Mouse (Mus musculus) kidney, embryonic 16.5 days (tissue): Measurements from ENCODE around the gene Parva. TPM values are rescaled to one million over a fixed set of nuclear protein-coding genes. Genes with fewer than 3 reads are reported as not detected.

Source experiments
- ATAC-seq: fragments of 200-750 bp; cut with Nextera tagmentation; 2 replicates; pipeline ENCODE4 v1.8.0; 2017; ENCODE audit warnings: moderate TSS enrichment; ENCODE audit not compliant: low FRiP score, low TSS enrichment
- H3K27ac ChIP-seq: fragments of 300-500 bp; sonication (generic); 2 replicates; pipeline ENCODE4 v1.5.1; 2014; ENCODE audit warnings: low read length
- H3K27me3 ChIP-seq: fragments of 300-500 bp; sonication (generic); 2 replicates; pipeline ENCODE4 v1.6.1; 2014; ENCODE audit warnings: low read length, control low read depth, mixed read lengths; ENCODE audit not compliant: insufficient read depth
- H3K36me3 ChIP-seq: fragments of 300-500 bp; sonication (generic); 2 replicates; pipeline ENCODE4 v1.6.1; 2014; ENCODE audit warnings: low read length, control low read depth, mixed read lengths; ENCODE audit not compliant: insufficient read depth
- H3K4me1 ChIP-seq: fragments of 300-500 bp; sonication (generic); 2 replicates; pipeline ENCODE4 v1.6.1; 2014; ENCODE audit warnings: low read length, control low read depth, mixed read lengths; ENCODE audit not compliant: insufficient read depth
- H3K4me2 ChIP-seq: fragments of 300-500 bp; sonication (generic); replicated peaks from 2 replicates; pipeline ENCODE4 v1.6.1; 2014; ENCODE audit warnings: low read depth, low read length
- H3K4me3 ChIP-seq: fragments of 300-500 bp; sonication (generic); 2 replicates; pipeline ENCODE4 v1.5.1; 2014; ENCODE audit warnings: mild to moderate bottlenecking, low read length
- H3K9ac ChIP-seq: fragments of 300-500 bp; sonication (generic); replicated peaks from 2 replicates; pipeline ENCODE4 v1.6.1; 2014; ENCODE audit warnings: low read length
- H3K9me3 ChIP-seq: fragments of 300-500 bp; sonication (generic); 2 replicates; pipeline ENCODE4 v1.6.1; 2016; ENCODE audit warnings: low read length, control low read depth
- WGBS: fragments of 180-500 bp; shearing (Covaris S2); extraction: QIAGEN DNeasy Blood & Tissue Kit; methylation state at CpG from one replicate; pipeline ENCODE4 v1.1.7; 2014; 5-methylcytosine and 5-hydroxymethylcytosine counted together
- polyA plus RNA-seq: library from polyadenylated mRNA; unstranded; fragments of >200 nt; fragmentation: Nextera tagmentation; extraction: Ambion mirVana; gene quantifications from 2 replicates; pipeline ENCODE4 v1.2.1, GENCODE M21; 2015

Parva gene
- polyA plus RNA-seq, 1 experiment from 2014 or later: 120 TPM

GRCm38 (mm10) chr7:112465920-112466319, 38.6 kb downstream of the Parva start:
- Histone ChIP-seq H3K9ac (no peak overlapping the region), H3K4me2 (no peak overlapping the region), H3K27ac (peak overlapping the region; percentile 94; the same call in 1 of the 2 replicates), H3K4me1 (peaks cover 59% of the 10 kb centered on the region), H3K4me3 (no peak overlapping the region), H3K36me3 (no peaks in the 10 kb centered on the region), H3K27me3 (no peaks in the 10 kb centered on the region), H3K9me3 (no peaks in the 10 kb centered on the region)
- WGBS: 66% methylated on average over 3 of the region's 3 CpGs
- ATAC-seq: no peak

GRCm38 (mm10) chr7:112466786-112467185, 39.5 kb downstream of the Parva start:
- no peak overlapping the region for H3K4me2 ChIP-seq
- H3K9ac ChIP-seq: no peak overlapping the region; the same call in 1 of the 2 replicates
- 64% methylated on average over 3 of the region's 3 CpGs for WGBS
- peak overlapping the region; percentile 94 for H3K27ac ChIP-seq
- no peaks in the 10 kb centered on the region for H3K27me3 ChIP-seq
- ATAC-seq: no peak
- H3K36me3 ChIP-seq: no peaks in the 10 kb centered on the region
- no peak overlapping the region for H3K4me3 ChIP-seq
- no peaks in the 10 kb centered on the region for H3K9me3 ChIP-seq
- H3K4me1 ChIP-seq: peaks cover 65% of the 10 kb centered on the region

GRCm38 (mm10) chr7:112467687-112468111, 40.4 kb downstream of the Parva start:
- Histone ChIP-seq H3K36me3 (no peaks in the 10 kb centered on the region), H3K9me3 (no peaks in the 10 kb centered on the region), H3K4me3 (no peak overlapping the region), H3K4me2 (0 out of 2 replicates have a peak overlapping the region, but pooled peaks have one; percentile 11), H3K27me3 (no peaks in the 10 kb centered on the region), H3K27ac (peak overlapping the region; percentile 94), H3K9ac (peak overlapping the region; percentile 34), H3K4me1 (peaks cover 64% of the 10 kb centered on the region)
- ATAC-seq: peak; percentile 94
- 16% methylated on average over 11 of the region's 11 CpGs for WGBS

- H3K4me2 ChIP-seq: no peak overlapping the region
- no peaks in the 10 kb centered on the region for H3K36me3 ChIP-seq
- H3K9me3 ChIP-seq: no peaks in the 10 kb centered on the region
- 39% methylated on average over 5 of the region's 5 CpGs for WGBS
- no peak overlapping the region for H3K9ac ChIP-seq
- H3K27ac ChIP-seq: peak overlapping the region; percentile 54
- H3K4me3 ChIP-seq: no peak overlapping the region
- peaks cover 61% of the 10 kb centered on the region for H3K4me1 ChIP-seq
- no peaks in the 10 kb centered on the region for H3K27me3 ChIP-seq
- ATAC-seq: peak; percentile 42; the same call in 1 of the 2 replicates
Observed at GRCm38 (mm10) chr7:112469817-112470216, 42.5 kb downstream of the Parva start.

DNA sequence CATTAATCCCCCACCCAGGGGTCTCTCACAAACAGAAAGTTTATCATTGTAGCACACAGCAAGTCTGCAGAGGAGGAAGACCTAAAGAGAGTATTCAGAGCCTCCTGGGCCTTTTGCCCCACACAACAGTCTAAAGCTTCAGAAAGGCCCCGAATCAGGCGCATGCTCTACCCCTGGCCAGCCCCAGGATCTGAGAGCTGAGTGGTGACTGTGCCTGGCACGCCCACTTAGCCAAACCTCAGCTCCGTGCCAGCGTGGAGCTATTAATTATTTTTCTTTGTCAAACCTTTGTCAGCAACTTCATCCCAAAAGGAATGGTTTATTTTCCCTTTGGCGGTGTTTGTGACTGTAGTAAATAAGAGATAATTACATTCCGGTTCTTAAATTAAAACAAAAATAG, 44.0 kb downstream of the Parva start:
- H3K9me3 ChIP-seq: no peaks in the 10 kb centered on the region
- no peaks in the 10 kb centered on the region for H3K27me3 ChIP-seq
- H3K27ac ChIP-seq: no peak overlapping the region; the same call in 1 of the 2 replicates
- no peak overlapping the region for H3K4me2 ChIP-seq
- no peak for ATAC-seq
- H3K36me3 ChIP-seq: no peaks in the 10 kb centered on the region
- 80% methylated on average over 7 of the region's 7 CpGs for WGBS
- H3K4me1 ChIP-seq: peaks cover 61% of the 10 kb centered on the region
- no peak overlapping the region for H3K4me3 ChIP-seq
- H3K9ac ChIP-seq: no peak overlapping the region; the same call in 1 of the 2 replicates

- no peaks in the 10 kb centered on the region for H3K36me3 ChIP-seq
- no peak overlapping the region for H3K4me3 ChIP-seq
- no peak overlapping the region for H3K4me2 ChIP-seq
- ATAC-seq: no peak
- H3K27me3 ChIP-seq: no peaks in the 10 kb centered on the region
- H3K27ac ChIP-seq: no peak overlapping the region
- WGBS: 70% methylated on average over 10 of the region's 10 CpGs
- no peak overlapping the region; the same call in 1 of the 2 replicates for H3K9ac ChIP-seq
- H3K4me1 ChIP-seq: peaks cover 54% of the 10 kb centered on the region
- no peaks in the 10 kb centered on the region for H3K9me3 ChIP-seq
Observed at GRCm38 (mm10) chr7:112472024-112472707, 44.9 kb downstream of the Parva start.

DNA sequence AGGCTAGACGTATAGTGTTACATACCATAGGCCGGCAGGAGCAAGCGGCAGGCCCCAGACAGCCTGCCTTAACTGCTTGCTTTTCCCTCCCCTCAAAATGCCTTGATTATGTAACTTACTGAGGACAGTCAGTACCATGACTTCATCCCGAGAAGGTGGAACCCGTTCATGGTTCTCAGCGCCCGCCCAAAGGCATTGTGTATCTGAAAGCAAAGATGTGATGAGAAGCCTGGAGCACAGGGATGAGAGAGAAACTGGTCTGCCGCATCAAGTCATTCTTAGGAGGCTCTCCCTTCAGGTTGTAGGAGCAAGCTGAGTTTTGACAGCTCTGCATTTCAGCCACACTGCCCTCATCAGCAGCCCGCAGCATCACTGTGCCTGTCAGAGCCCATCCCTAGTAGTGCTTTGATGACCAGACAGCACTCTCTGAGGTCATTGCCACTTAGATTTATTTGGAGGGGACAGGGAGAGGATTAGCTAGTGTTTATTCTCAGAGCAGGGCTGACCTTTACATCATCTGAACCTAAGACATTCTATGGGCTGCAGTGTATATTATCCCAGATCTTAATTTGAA, 45.5 kb downstream of the Parva start:
- H3K36me3 ChIP-seq: no peaks in the 10 kb centered on the region
- H3K27ac ChIP-seq: peak overlapping the region; percentile 47
- H3K9me3 ChIP-seq: no peaks in the 10 kb centered on the region
- H3K27me3 ChIP-seq: no peaks in the 10 kb centered on the region
- no peak overlapping the region for H3K4me2 ChIP-seq
- peaks cover 48% of the 10 kb centered on the region for H3K4me1 ChIP-seq
- no peak overlapping the region; the same call in 1 of the 2 replicates for H3K9ac ChIP-seq
- WGBS: 55% methylated on average over 9 of the region's 9 CpGs
- H3K4me3 ChIP-seq: no peak overlapping the region
- no peak for ATAC-seq

DNA sequence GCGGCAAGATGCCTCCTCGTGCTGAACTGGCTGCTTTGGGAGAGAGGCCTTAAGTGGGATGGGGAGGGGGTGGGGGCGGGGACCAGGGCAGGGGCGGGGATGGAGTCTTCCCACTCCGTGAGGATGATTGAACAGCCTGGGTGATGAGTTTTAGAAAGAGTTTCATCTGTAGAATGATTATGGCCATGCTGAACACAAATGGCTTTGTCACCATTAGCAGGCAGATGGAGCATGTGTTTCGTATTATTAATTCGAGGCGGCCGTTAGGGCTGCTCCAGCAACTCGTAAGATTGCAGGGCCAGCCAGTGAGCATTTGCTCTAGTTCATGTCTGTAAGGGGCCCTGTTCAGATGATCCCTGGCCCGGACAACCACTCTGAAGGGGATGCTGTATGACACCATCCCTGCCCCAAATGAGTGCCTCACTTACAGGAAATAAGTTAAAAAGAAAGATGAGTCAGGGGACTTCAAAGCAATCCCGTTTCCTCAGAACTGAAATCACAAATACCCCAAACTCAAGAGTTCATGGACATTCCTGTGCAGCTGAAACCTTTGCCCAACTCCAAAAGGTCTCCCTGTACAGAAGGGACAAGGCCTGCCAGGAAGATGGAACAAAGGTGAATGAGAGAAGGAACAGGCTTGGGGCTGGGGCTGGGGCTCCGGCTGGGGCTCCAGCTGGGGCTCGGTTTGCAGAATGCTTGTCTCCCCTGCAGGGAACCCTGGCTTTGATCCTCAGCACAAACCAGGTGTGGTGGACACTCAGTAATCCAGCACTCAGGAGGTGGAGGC, 46.5 kb downstream of the Parva start:
- Histone ChIP-seq H3K27me3 (no peaks in the 10 kb centered on the region), H3K36me3 (no peaks in the 10 kb centered on the region), H3K9me3 (no peaks in the 10 kb centered on the region), H3K4me2 (no peak overlapping the region), H3K4me3 (no peak overlapping the region), H3K4me1 (peaks cover 48% of the 10 kb centered on the region), H3K27ac (peak overlapping the region; percentile 61), H3K9ac (peak overlapping the region; percentile 44)
- peak; percentile 68 for ATAC-seq
- WGBS: 22% methylated on average over 14 of the region's 14 CpGs

- no peak overlapping the region for H3K4me2 ChIP-seq
- peak; percentile 75 for ATAC-seq
- 31% methylated on average over 6 of the region's 6 CpGs for WGBS
- H3K4me3 ChIP-seq: no peak overlapping the region
- H3K9ac ChIP-seq: no peak overlapping the region
- peaks cover 42% of the 10 kb centered on the region for H3K4me1 ChIP-seq
- H3K9me3 ChIP-seq: no peaks in the 10 kb centered on the region
- no peaks in the 10 kb centered on the region for H3K27me3 ChIP-seq
- no peaks in the 10 kb centered on the region for H3K36me3 ChIP-seq
- H3K27ac ChIP-seq: peak overlapping the region; percentile 50
Observed at GRCm38 (mm10) chr7:112479116-112479515, 51.8 kb downstream of the Parva start.
